Mouse (Mus musculus) right cerebral cortex, postnatal 4 days (tissue): ENCODE measurements at regions not wholly inside any gene's neighbourhood (a gene's known extent, or its start where the extent isn't known, plus 50 kb on each side); places are given as distances from the start of the nearest gene placed in this dataset.

Experiments used
- DNase-seq: peaks from one replicate; pipeline ENCODE4 v3.0.0-alpha.2; 2022

DNA sequence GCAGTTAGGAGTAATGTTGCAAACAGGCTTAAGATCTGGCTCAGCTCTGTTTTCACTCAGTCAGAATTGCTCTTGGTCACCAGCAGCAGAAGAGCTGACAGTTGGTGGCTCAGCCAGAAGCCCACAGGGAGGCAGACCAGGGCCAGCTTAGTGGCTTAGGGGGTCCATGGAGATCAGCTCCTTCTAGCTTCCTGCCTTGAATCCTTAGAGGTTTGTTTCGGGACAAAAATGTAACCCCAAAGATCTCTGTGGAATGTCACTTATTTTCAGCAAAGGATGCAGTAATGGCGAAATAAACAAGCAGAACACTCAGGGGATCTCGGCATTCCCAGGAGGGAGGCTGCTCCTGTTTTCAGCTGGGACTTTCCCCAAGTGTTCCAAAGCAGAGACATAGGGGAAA lies 247.8 kb downstream of the 1500009L16Rik start:
- DNase-seq = no peak

DNA sequence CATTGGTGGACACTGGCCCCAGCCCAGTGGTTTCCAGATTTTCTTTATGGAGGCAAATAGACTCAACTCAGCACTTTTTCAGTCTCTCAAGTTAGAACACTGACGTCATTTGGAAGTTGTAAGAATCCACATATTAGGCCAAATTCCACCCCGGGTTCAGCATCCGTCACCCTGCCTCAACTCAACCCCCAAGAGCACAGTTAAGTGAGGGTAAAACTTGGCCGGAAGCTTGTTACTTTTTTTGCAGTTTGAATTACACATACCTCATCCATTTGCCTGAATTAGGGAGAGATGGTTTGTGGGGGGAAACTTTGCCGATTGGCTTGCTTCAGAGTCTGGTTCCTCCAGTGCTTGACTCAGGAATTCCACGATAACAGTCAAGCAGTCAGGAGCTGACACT lies 251.9 kb downstream of the 1500009L16Rik start:
- DNase-seq = no peak

- DNase-seq = no peak
Measured at GRCm38 (mm10) chr10:83976548-83976947, 253.9 kb downstream of the 1500009L16Rik start.

DNA sequence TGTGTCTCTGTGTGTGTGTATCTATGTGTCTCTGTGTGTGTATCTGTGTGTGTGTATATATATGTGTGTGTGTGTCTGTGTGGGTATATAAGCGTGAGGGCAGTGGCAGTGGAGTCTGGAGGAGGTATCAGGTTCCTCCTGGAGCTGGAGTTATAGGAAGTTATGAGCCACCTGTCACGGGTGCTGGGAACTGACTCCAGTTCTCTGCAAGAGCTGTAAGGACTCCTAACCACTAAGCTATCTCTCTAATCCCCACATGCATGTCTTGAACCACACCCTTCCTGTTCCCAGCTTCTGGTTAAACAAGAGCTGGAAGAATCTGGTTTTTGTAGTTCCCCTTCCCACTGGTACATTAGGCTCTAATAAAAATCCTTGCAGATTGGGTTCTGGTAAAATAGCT lies 257.3 kb downstream of the 1500009L16Rik start:
- DNase-seq = no peak

GRCm38 (mm10) chr10:83984697-83985415 lies 262.2 kb downstream of the 1500009L16Rik start:
- peak; percentile 10 for DNase-seq

GRCm38 (mm10) chr10:83992577-83993305 lies 270.1 kb downstream of the 1500009L16Rik start:
- DNase-seq = no peak

DNA sequence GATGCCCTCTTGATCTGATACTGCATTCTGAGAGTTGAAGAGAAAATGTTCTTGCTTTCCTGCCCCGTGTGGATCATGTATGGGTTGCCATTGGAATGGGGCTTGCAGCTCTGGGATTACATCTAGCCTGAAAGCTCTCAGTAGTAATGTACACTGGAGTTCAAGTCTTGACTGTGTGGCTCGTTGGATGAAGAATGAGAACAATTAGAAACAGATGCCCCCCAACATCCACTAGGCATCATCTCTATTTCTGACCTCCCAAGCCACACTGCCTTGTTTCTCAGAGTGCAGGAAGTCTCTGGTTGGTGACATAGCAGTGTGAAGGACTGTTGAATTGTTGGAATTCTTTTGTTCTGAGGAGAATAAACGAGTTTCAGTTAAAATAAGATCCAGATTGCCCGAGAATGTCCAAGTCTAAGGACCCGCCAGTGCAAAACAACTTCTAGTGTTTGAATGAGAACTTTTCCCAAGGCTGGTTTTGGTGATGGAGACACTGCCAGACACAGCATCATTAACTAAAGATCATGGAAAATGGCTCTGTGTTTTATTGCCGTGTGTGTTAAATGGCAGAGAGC lies 272.4 kb downstream of the 1500009L16Rik start:
- no peak for DNase-seq

DNA sequence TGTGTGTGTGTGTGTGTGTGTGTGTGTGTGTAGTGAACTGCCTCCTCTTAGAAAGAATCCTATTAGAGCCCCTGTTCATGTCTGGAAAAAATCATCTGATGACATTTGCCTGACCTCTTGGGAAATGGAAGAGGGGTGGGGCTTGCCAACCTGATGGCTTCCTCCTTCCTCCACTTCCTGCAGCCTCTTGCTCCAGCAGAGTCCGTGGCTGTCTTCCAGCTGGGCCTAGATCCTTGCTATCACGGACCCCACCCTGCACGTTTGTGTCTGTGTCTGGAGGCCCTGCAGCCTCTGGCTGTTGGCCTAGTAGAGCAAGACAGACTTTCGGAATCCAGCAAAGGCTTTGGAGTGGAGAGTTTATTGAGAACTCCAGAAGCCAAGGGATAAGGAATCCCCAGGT lies 273.2 kb downstream of the 1500009L16Rik start:
- no peak for DNase-seq

DNA sequence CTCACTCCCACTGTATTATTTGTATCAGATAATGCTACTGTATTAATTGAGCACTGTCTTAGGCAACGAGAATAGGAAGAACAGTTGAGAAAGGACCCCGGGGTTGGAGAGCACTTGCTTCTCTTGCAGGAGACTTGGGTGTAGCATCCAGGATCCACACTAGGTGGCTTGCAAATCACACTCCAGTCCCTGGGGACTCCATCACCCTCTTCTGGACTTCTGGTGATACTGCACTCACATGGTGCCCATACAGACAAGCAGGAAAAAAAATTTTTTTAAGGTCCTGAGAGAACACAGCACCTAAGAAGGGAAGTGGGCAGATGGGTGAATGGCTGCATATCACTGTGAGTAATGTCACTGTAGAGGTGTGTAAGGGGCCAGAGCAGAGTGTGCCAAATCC lies 273.8 kb downstream of the 1500009L16Rik start:
- no peak for DNase-seq

DNA sequence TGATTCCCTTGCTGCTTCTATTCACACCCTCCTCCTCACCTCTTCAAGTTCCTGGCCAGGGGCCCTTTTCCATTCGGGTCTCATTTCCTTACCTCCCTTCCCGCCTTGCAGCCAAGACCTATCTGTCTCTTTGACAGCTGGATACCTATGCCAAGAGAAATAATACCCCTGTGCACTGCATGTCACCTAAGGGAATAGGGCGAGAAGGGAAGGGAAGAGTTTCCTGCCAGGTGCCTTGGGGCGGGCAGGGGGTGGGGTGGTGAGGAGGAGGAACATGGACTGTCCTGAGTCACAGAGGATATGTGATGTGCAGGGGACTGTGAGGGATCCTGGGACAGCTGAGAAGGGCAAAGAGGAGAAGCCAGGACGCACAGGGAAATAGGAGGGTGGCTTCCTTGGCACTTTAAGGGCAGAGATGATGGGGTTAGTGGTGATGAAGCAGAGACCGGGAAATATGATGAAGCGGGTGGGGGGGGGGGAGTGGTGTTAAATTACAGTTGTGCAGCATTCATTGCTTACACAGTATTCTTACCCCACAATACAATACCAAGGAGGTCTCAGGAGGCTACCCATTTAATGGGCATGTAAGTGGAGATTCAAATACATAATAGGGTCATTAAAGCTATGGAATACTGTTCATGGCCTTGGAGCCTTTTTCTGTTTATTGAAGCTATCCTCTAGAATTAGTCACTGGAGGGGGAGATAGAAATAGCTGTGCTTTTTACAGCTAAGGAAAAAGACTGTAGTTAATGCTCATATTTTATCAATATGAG lies 278.0 kb downstream of the 1500009L16Rik start:
- no peak for DNase-seq

- no peak for DNase-seq
Measured at GRCm38 (mm10) chr10:84002744-84003143, 280.1 kb downstream of the 1500009L16Rik start.

- no peak for DNase-seq
Measured at GRCm38 (mm10) chr10:84003601-84004149, 281.0 kb downstream of the 1500009L16Rik start.

- no peak for DNase-seq
Measured at GRCm38 (mm10) chr10:84008923-84009322, 286.3 kb downstream of the 1500009L16Rik start.

- DNase-seq = peak; percentile 63
Measured at GRCm38 (mm10) chr10:84019381-84019780, 296.7 kb downstream of the 1500009L16Rik start.

GRCm38 (mm10) chr10:84020023-84020620 lies 297.5 kb downstream of the 1500009L16Rik start:
- peak; percentile 65 for DNase-seq

- DNase-seq = no peak
Measured at GRCm38 (mm10) chr10:84021167-84022120, 298.8 kb downstream of the 1500009L16Rik start.

- no peak for DNase-seq
Measured at GRCm38 (mm10) chr10:84024294-84024693, 301.6 kb downstream of the 1500009L16Rik start.

- no peak for DNase-seq
Measured at GRCm38 (mm10) chr10:84024901-84025300, 302.2 kb downstream of the 1500009L16Rik start.

- DNase-seq = no peak
Measured at GRCm38 (mm10) chr10:84026798-84027197, 304.1 kb downstream of the 1500009L16Rik start.

- no peak for DNase-seq
Measured at GRCm38 (mm10) chr10:84036131-84036877, 313.6 kb downstream of the 1500009L16Rik start.
